Mouse (Mus musculus) C2C12 (cell line): ENCODE measurements around the gene Efna2. TPM values are rescaled to one million over a fixed set of nuclear protein-coding genes. Genes with fewer than 3 reads are reported as not detected.

Experiments used
- H3K27me3 ChIP-seq: one replicate; pipeline ENCODE4 v1.6.1; 2011; ENCODE audit not compliant: control insufficient read depth, insufficient read depth, insufficient read length
- H3K36me3 ChIP-seq: one replicate; pipeline ENCODE4 v1.6.1; 2011; ENCODE audit not compliant: control insufficient read depth, insufficient read depth
- H3K4me3 ChIP-seq: one replicate; pipeline ENCODE4 v1.5.1; 2011; ENCODE audit warnings: mild to moderate bottlenecking, control low read depth; ENCODE audit not compliant: poor library complexity, insufficient read depth, severe bottlenecking
- H3K79me2 ChIP-seq: one replicate; pipeline ENCODE4 v1.6.1; 2011; ENCODE audit not compliant: control insufficient read depth, insufficient read depth
- H3K79me3 ChIP-seq: one replicate; pipeline ENCODE4 v1.6.1; 2011; ENCODE audit warnings: low read depth, control low read depth
- H3ac ChIP-seq: one replicate; pipeline ENCODE3; 2011; ENCODE audit warnings: low read depth; ENCODE audit not compliant: control insufficient read depth, insufficient read length
- CEBPB ChIP-seq: IDR thresholded peaks from one replicate; pipeline ENCODE4 v1.6.1; 2011; ENCODE audit warnings: low read depth, mild to moderate bottlenecking, control low read depth, moderate library complexity
- CTCF ChIP-seq: IDR thresholded peaks from one replicate; pipeline ENCODE4 v1.5.1; 2011; ENCODE audit not compliant: control insufficient read depth, insufficient read depth, insufficient read length
- FOSL1 ChIP-seq: IDR thresholded peaks from one replicate; pipeline ENCODE4 v1.8.0; 2011; ENCODE audit warnings: mild to moderate bottlenecking, low read length; ENCODE audit not compliant: poor library complexity, insufficient read depth, severe bottlenecking
- MAX ChIP-seq: IDR thresholded peaks from one replicate; pipeline ENCODE4 v1.6.1; 2011; ENCODE audit warnings: mild to moderate bottlenecking, control low read depth
- MYOD1 ChIP-seq: IDR thresholded peaks from one replicate; pipeline ENCODE4 v1.6.1; 2011; ENCODE audit warnings: low read depth; ENCODE audit not compliant: control insufficient read depth, insufficient read length
- MYOG ChIP-seq: IDR thresholded peaks from one replicate; pipeline ENCODE4 v1.6.1; 2011; ENCODE audit not compliant: control insufficient read depth, insufficient read length; ENCODE audit errors: extremely low read depth
- USF1 ChIP-seq: IDR thresholded peaks from one replicate; pipeline ENCODE4 v1.6.1; 2011; ENCODE audit warnings: low read depth, mild to moderate bottlenecking, control low read depth, moderate library complexity
- polyA plus RNA-seq: library from polyadenylated mRNA; unstranded; fragments of >200 nt; fragmentation: generic; extraction: Trizol; gene quantifications from one replicate; pipeline ENCODE4 v1.2.1, GENCODE M21; 2012; ENCODE audit warnings: missing spikeins

Gene Efna2
- polyA plus RNA-seq, 1 experiment, result 3.2 TPM

- peaks cover 7% of the 10 kb centered on the region for H3K79me3 ChIP-seq
- H3K4me3 ChIP-seq, result peak overlapping the region; percentile 37
- TF ChIP-seq USF1 (no peak), FOSL1 (no peak), MYOD1 (no peak), MAX (no peak), MYOG (no peak), CEBPB (no peak), CTCF (no peak)
- peak overlapping the region; percentile 88 for H3ac ChIP-seq
- peaks cover 8% of the 10 kb centered on the region for H3K79me2 ChIP-seq
- no peaks in the 10 kb centered on the region for H3K36me3 ChIP-seq
- no peaks in the 10 kb centered on the region for H3K27me3 ChIP-seq
Measured at GRCm38 (mm10) chr10:80137626-80138552, 41.4 kb upstream of the Efna2 start.

- peaks cover 15% of the 10 kb centered on the region for H3K79me3 ChIP-seq
- peaks cover 17% of the 10 kb centered on the region for H3K79me2 ChIP-seq
- peak within 1 kb of the TSS; percentile 37 for H3K4me3 ChIP-seq
- TF ChIP-seq USF1 (peak; percentile 70), CTCF (no peak)
- H3K36me3 ChIP-seq, result peaks cover 6% of the 10 kb centered on the region
- H3ac ChIP-seq, result peak within 1 kb of the TSS; percentile 88
- H3K27me3 ChIP-seq, result no peaks in the 10 kb centered on the region
Measured at GRCm38 (mm10) chr10:80138553-80139438, 40.5 kb upstream of the Efna2 start, which contains the start of gene Atp5d. Gene Atp5d, plus strand, starts transcription at chr10:80138632.

GRCm38 (mm10) chr10:80139439-80139775 lies 39.9 kb upstream of the Efna2 start:
- peaks cover 23% of the 10 kb centered on the region for H3K79me2 ChIP-seq
- H3K4me3 ChIP-seq, result peak overlapping the region; percentile 37
- H3K79me3 ChIP-seq, result peaks cover 19% of the 10 kb centered on the region
- no peaks in the 10 kb centered on the region for H3K27me3 ChIP-seq
- TF ChIP-seq MYOG (no peak), MAX (no peak), CEBPB (no peak), USF1 (no peak), CTCF (no peak), FOSL1 (no peak), MYOD1 (no peak)
- H3ac ChIP-seq, result peak overlapping the region; percentile 1
- H3K36me3 ChIP-seq, result peaks cover 12% of the 10 kb centered on the region

GRCm38 (mm10) chr10:80139975-80140665 lies 39.2 kb upstream of the Efna2 start:
- H3K79me2 ChIP-seq, result peaks cover 30% of the 10 kb centered on the region
- H3K79me3 ChIP-seq, result peaks cover 23% of the 10 kb centered on the region
- no peak for TF ChIP-seq MYOG
- TF ChIP-seq MAX, result no peak
- TF ChIP-seq MYOD1, result no peak
- no peak for TF ChIP-seq USF1
- TF ChIP-seq FOSL1, result no peak
- peaks cover 19% of the 10 kb centered on the region for H3K36me3 ChIP-seq
- no peak overlapping the region for H3ac ChIP-seq
- H3K27me3 ChIP-seq, result no peaks in the 10 kb centered on the region
- H3K4me3 ChIP-seq, result no peak overlapping the region

- peaks cover 36% of the 10 kb centered on the region for H3K79me2 ChIP-seq
- peaks cover 24% of the 10 kb centered on the region for H3K36me3 ChIP-seq
- peak within 1 kb of the TSS; percentile 79 for H3K4me3 ChIP-seq
- H3ac ChIP-seq, result peak within 1 kb of the TSS; percentile 39
- no peaks in the 10 kb centered on the region for H3K27me3 ChIP-seq
- peaks cover 26% of the 10 kb centered on the region for H3K79me3 ChIP-seq
- TF ChIP-seq CEBPB (no peak), MAX (no peak), USF1 (no peak), CTCF (no peak), FOSL1 (no peak), MYOD1 (no peak), MYOG (no peak)
Measured at GRCm38 (mm10) chr10:80140666-80141035, 38.6 kb upstream of the Efna2 start, which contains the start of gene Cbarp. Gene Cbarp, minus strand, starts transcription at chr10:80140835.
